Mouse (Mus musculus): ENCODE data around the gene Alkal2. TPM values are rescaled to one million over a fixed set of nuclear protein-coding genes. Genes with fewer than 3 reads are reported as not detected.

The Alkal2 gene
- total and polyA plus RNA-seq, 3 experiments, result 0.04 TPM; not detected in 2

GRCm38 (mm10) chr12:30864347-30864746, 19.8 kb upstream of the Alkal2 start:
- Histone ChIP-seq H3K27ac (ENCODE audit: control insufficient read depth, low read depth, low read length) (no peak overlapping the region), H3K4me3 (ENCODE audit: control insufficient read depth in 1 of 2, insufficient read depth in 1 of 2, low read depth in 2 of 2, low read length in 2 of 2) (no peak overlapping the region), H3K27me3 (ENCODE audit: control insufficient read depth in 1 of 2, insufficient read depth in 2 of 2, low read length in 2 of 2) (no peaks in the 10 kb centered on the region), H3K36me3 (ENCODE audit: control insufficient read depth in 1 of 2, insufficient read depth in 2 of 2, low read length in 2 of 2) (no peaks in the 10 kb centered on the region), H3K79me2 (ENCODE audit: control insufficient read depth, insufficient read depth, low read length, poor library complexity) (no peaks in the 10 kb centered on the region), H3K4me1 (ENCODE audit: control insufficient read depth in 1 of 2, insufficient read depth in 2 of 2, low read length in 2 of 2) (no peaks in the 10 kb centered on the region), H3K9me3 (replicated peaks; ENCODE audit: insufficient read depth, low read length) (no peaks in the 10 kb centered on the region), H3K9ac (ENCODE audit: control insufficient read depth, low read depth, low read length, poor library complexity, severe bottlenecking) (no peak overlapping the region)
- TF ChIP-seq MYB (IDR thresholded peaks at IDR 0.05; ENCODE audit: low read depth, low read length) (no peak), ZC3H11A (IDR thresholded peaks at IDR 0.05; ENCODE audit: low read depth, low read length) (no peak), JUND (IDR thresholded peaks at IDR 0.05; ENCODE audit: low read depth, low read length) (no peak), CTCF (IDR thresholded peaks at IDR 0.05 in 2 of 3, conservative IDR thresholded peaks at IDR 0.05 in 1 of 3; ENCODE audit: control insufficient read depth in 1 of 3, insufficient read depth in 1 of 3, low read depth in 2 of 3, low read length in 3 of 3, poor library complexity in 1 of 3, severe bottlenecking in 1 of 3) (no peak), TBP (IDR thresholded peaks at IDR 0.05; ENCODE audit: low read depth, low read length) (no peak), USF1 (IDR thresholded peaks at IDR 0.05; ENCODE audit: low read depth, low read length) (no peak), ELF1 (IDR thresholded peaks at IDR 0.05; ENCODE audit: low read depth, low read length) (no peak), GABPA (IDR thresholded peaks at IDR 0.05; ENCODE audit: low read depth, low read length) (no peak)
- DNase-seq (ENCODE audit: low read depth, low spot score), result no peak

- Histone ChIP-seq H3K9me3 (replicated peaks; ENCODE audit: insufficient read depth, low read length) (no peaks in the 10 kb centered on the region), H3K36me3 (ENCODE audit: control insufficient read depth in 1 of 2, insufficient read depth in 2 of 2, low read length in 2 of 2) (no peaks in the 10 kb centered on the region), H3K4me3 (ENCODE audit: control insufficient read depth in 1 of 2, insufficient read depth in 1 of 2, low read depth in 2 of 2, low read length in 2 of 2) (no peak overlapping the region), H3K27ac (ENCODE audit: control insufficient read depth, low read depth, low read length) (no peak overlapping the region), H3K79me2 (ENCODE audit: control insufficient read depth, insufficient read depth, low read length, poor library complexity) (no peaks in the 10 kb centered on the region), H3K27me3 (ENCODE audit: control insufficient read depth in 1 of 2, insufficient read depth in 2 of 2, low read length in 2 of 2) (no peaks in the 10 kb centered on the region), H3K4me1 (ENCODE audit: control insufficient read depth in 1 of 2, insufficient read depth in 2 of 2, low read length in 2 of 2) (no peaks in the 10 kb centered on the region), H3K9ac (ENCODE audit: control insufficient read depth, low read depth, low read length, poor library complexity, severe bottlenecking) (no peak overlapping the region)
- DNase-seq (ENCODE audit: low read depth, low spot score), result no peak
- TF ChIP-seq CHD2 (IDR thresholded peaks at IDR 0.05; ENCODE audit: low read length), result no peak
- no peak for TF ChIP-seq TCF12 (IDR thresholded peaks at IDR 0.05; ENCODE audit: low read depth, low read length)
- no peak for TF ChIP-seq HCFC1 (IDR thresholded peaks at IDR 0.05; ENCODE audit: low read depth, low read length)
Observed at GRCm38 (mm10) chr12:30865781-30866180, 18.3 kb upstream of the Alkal2 start.

GRCm38 (mm10) chr12:30879447-30879846, 4.7 kb upstream of the Alkal2 start:
- peaks cover 2 to 6% of the 10 kb centered on the region in 2 experiments; a peak in 3 of 4 replicates for H3K27me3 ChIP-seq (ENCODE audit: control insufficient read depth in 1 of 2, insufficient read depth in 2 of 2, low read length in 2 of 2)
- H3K9me3 ChIP-seq (replicated peaks; ENCODE audit: insufficient read depth, low read length), result no peaks in the 10 kb centered on the region

More at GRCm38 (mm10) chr12:30879447-30879846, 4.7 kb upstream of the Alkal2 start:
- Histone ChIP-seq H3K27ac (ENCODE audit: control insufficient read depth, low read depth, low read length) (no peak overlapping the region), H3K9ac (ENCODE audit: control insufficient read depth, low read depth, low read length, poor library complexity, severe bottlenecking) (no peak overlapping the region), H3K4me3 (ENCODE audit: control insufficient read depth in 1 of 2, insufficient read depth in 1 of 2, low read depth in 2 of 2, low read length in 2 of 2) (no peak overlapping the region), H3K4me1 (ENCODE audit: control insufficient read depth in 1 of 2, insufficient read depth in 2 of 2, low read length in 2 of 2) (no peaks in the 10 kb centered on the region), H3K36me3 (ENCODE audit: control insufficient read depth in 1 of 2, insufficient read depth in 2 of 2, low read length in 2 of 2) (no peaks in the 10 kb centered on the region), H3K79me2 (ENCODE audit: control insufficient read depth, insufficient read depth, low read length, poor library complexity) (no peaks in the 10 kb centered on the region)
- DNase-seq (ENCODE audit: low read depth, low spot score), result no peak
- TF ChIP-seq CHD1 (IDR thresholded peaks at IDR 0.05; ENCODE audit: low read depth, low read length) (no peak), CHD2 (IDR thresholded peaks at IDR 0.05; ENCODE audit: low read length) (no peak)

Measured in MEL (cell line).